Mouse (Mus musculus) cortical plate, adult 2 months (tissue): ENCODE results near the gene Atg16l2. TPM values are rescaled to one million over a fixed set of nuclear protein-coding genes. Genes with fewer than 3 reads are reported as not detected.

Experiments used
- H3K27ac ChIP-seq: fragments of 200-500 bp; 2 replicates; pipeline ENCODE4 v1.5.1; 2012; ENCODE audit warnings: low read length, control low read depth, inconsistent platforms; ENCODE audit not compliant: insufficient read depth
- H3K4me1 ChIP-seq: fragments of 200-500 bp; 2 replicates; pipeline ENCODE4 v1.6.1; 2011; ENCODE audit warnings: low read length; ENCODE audit not compliant: control insufficient read depth, insufficient read depth
- H3K4me3 ChIP-seq: fragments of 200-500 bp; 2 replicates; pipeline ENCODE4 v1.5.1; 2011; ENCODE audit warnings: mild to moderate bottlenecking, low read length, control low read depth; ENCODE audit not compliant: insufficient read depth
- CTCF ChIP-seq: fragments of 200-500 bp; IDR thresholded peaks from 2 replicates; pipeline ENCODE4 v1.5.1; 2011; ENCODE audit warnings: mild to moderate bottlenecking, control low read depth, low read length; ENCODE audit not compliant: insufficient read depth; ENCODE audit errors: extremely low read depth
- POLR2A ChIP-seq: fragments of 200-500 bp; IDR thresholded peaks from 2 replicates; pipeline ENCODE4 v1.6.1; 2011; ENCODE audit warnings: mild to moderate bottlenecking, low read length, control low read depth; ENCODE audit not compliant: insufficient read depth; ENCODE audit errors: extremely low read depth
- polyA plus RNA-seq: library from polyadenylated mRNA; depleted of rRNA; stranded (reverse); fragments of >200 nt; gene quantifications from 2 replicates; pipeline ENCODE4 v1.2.3, GENCODE M21; 2012; rRNA removed

Atg16l2 gene
- 65.1 and 74.5 TPM in 2 replicates for polyA plus RNA-seq

DNA sequence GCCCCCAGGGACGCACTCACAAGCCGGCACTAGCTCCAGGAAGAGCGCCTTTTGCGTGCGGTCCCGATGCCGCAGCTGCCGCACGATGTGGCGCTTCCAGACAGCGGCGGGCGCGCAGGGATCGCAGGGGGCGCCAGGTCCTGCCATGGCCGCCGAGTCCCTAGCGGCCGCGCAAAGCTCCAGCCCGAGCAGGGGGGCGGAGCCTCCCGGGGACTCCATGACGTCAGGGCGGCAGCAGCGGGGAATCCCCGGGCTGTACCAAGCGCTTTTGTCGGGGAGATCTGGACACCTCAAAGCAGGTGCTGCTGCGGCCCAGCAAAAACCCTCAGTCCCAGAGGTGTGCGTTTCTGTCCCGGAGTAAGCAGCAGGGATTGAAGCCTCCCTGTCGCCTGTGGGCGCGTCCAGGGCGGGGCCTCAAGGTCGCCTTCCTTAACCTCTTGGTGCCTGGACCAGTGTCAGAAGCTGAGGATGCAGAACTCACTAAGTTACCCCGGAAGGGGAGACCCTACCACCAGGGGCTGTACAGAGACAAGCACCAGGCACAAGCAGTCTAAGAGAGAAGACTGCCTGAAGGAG is at the start of gene Atg16l2:
Gene Atg16l2, minus strand, starts transcription at position 371 of the 576 bp plus-strand sequence.
- TF ChIP-seq POLR2A (peak; percentile 21; the same call in 1 of the 2 replicates), CTCF (no peak)
- Histone ChIP-seq H3K27ac (peak within 1 kb of the TSS; percentile 83), H3K4me1 (peaks cover 2% of the 10 kb centered on the region; the same call in 1 of the 2 replicates), H3K4me3 (peak within 1 kb of the TSS; percentile 80)

DNA sequence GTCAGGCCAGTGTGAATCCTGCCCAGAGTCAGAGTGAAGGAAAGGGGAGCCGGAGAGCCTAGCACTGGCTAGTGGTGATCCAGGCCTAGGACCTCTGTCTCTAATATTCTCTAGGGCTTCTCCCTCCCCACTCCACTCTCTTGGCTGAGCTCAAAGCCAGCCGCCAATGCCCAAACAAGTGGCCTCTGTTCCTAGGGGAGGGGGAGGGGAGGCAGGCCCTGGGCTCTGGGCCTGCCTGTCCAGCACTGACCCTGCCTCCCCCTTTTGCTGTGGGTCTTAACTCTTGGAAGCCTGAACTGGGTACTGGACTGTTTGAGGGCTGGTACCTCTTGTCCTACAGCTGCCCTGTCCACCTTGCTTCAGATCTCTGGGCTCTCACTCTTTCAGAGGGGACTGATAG is 47.8 kb upstream of the Atg16l2 start:
- H3K4me3 ChIP-seq, result peak overlapping the region; percentile 36; the same call in 1 of the 2 replicates
- H3K27ac ChIP-seq, result peak overlapping the region; percentile 88
- TF ChIP-seq CTCF (no peak), POLR2A (peak; percentile 60; the same call in 1 of the 2 replicates)
- 0 out of 2 replicates have a peak, but pooled peaks cover 2% of the 10 kb centered on the region for H3K4me1 ChIP-seq

- Histone ChIP-seq H3K27ac (no peak overlapping the region), H3K4me1 (0 out of 2 replicates have a peak, but pooled peaks cover 2% of the 10 kb centered on the region), H3K4me3 (peak overlapping the region; percentile 36)
- TF ChIP-seq CTCF (no peak), POLR2A (no peak)
Observed at GRCm38 (mm10) chr7:101348312-101348711, 46.3 kb upstream of the Atg16l2 start.

- Histone ChIP-seq H3K27ac (no peak within 1 kb of the TSS), H3K4me1 (0 out of 2 replicates have a peak, but pooled peaks cover 2% of the 10 kb centered on the region), H3K4me3 (peak within 1 kb of the TSS; percentile 36)
- TF ChIP-seq CTCF, result no peak
- TF ChIP-seq POLR2A, result no peak
Observed at GRCm38 (mm10) chr7:101347767-101348270, 45.8 kb upstream of the Atg16l2 start, which contains the start of gene Arap1. Gene Arap1, plus strand, starts transcription at chr7:101348067.

DNA sequence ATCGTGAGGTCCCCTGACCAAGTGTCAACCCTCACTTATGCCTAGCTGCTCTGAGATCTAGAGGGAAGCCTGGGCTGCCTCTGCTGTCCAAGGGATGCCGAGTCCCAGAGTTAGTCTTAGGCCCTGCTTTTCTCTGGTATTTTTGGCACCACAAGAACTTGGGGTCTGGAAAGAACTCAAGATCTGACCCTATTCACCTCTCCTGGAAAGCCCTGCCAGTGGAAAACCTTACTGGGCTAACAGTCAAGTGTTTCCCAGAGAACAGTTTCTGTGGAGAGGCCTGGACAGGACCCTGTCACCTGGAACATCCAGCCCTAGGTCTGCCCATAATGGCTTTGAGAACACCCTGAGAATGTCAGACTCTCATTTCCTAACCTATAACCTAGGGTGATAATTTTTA is 44.9 kb upstream of the Atg16l2 start:
- H3K4me3 ChIP-seq, result no peak overlapping the region
- H3K27ac ChIP-seq, result no peak overlapping the region
- 0 out of 2 replicates have a peak, but pooled peaks cover 2% of the 10 kb centered on the region for H3K4me1 ChIP-seq
- TF ChIP-seq POLR2A (no peak), CTCF (no peak)

GRCm38 (mm10) chr7:101344892-101345291 is 42.8 kb upstream of the Atg16l2 start:
- TF ChIP-seq POLR2A, result no peak
- no peak for TF ChIP-seq CTCF
- 0 out of 2 replicates have a peak, but pooled peaks cover 2% of the 10 kb centered on the region for H3K4me1 ChIP-seq
- H3K4me3 ChIP-seq, result no peak overlapping the region
- H3K27ac ChIP-seq, result no peak overlapping the region

- no peak for TF ChIP-seq POLR2A
- TF ChIP-seq CTCF, result no peak
- H3K27ac ChIP-seq, result no peak overlapping the region
- H3K4me1 ChIP-seq, result 0 out of 2 replicates have a peak, but pooled peaks cover 2% of the 10 kb centered on the region
- no peak overlapping the region for H3K4me3 ChIP-seq
Observed at GRCm38 (mm10) chr7:101343135-101343534, 41.1 kb upstream of the Atg16l2 start.

GRCm38 (mm10) chr7:101341405-101341804 is 39.4 kb upstream of the Atg16l2 start:
- no peak for TF ChIP-seq CTCF
- TF ChIP-seq POLR2A, result no peak

DNA sequence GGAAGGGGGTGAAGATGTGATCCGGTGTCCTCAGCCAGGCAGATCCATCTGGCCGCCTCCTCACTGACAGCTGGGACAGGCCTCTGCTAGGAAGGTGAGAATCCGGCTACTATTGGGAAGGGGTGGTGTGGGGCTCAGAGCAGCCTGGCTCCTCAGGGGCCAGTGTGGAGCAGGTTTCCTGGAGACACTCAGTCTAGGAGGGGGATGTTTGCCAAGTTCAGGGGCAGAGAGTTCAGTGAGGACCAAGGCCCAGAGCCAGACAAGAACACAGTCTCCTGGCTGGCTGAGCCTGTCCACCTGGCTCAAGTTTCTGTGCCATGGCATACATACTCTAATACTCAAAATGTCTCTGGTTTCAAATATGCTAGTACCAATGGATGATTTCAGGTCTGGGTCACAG is 35.4 kb upstream of the Atg16l2 start:
- TF ChIP-seq POLR2A (no peak), CTCF (no peak)
- Histone ChIP-seq H3K27ac (no peak overlapping the region), H3K4me1 (no peaks in the 10 kb centered on the region), H3K4me3 (no peak overlapping the region)

More at GRCm38 (mm10) chr7:101341405-101341804, 39.4 kb upstream of the Atg16l2 start:
- Histone ChIP-seq H3K27ac (no peak overlapping the region), H3K4me3 (no peak overlapping the region), H3K4me1 (no peaks in the 10 kb centered on the region)

DNA sequence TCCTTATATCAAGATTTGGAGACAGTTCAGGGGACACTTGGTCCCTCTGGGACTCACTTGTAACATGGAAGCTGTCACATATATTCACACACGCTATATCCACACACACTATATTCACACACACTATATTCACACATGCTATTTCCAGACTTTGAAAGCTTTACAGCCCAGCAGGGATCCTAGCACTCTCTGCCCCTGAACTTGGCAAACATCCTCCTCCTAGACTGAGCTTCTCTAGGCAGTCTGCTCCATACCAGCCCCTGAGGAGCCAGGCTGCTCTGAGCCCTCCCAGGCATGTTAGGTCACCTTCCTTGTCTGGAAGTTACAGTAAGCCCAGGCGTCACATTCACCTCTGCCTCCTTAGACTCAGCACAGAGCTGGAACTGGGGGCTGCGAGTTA is 34.6 kb upstream of the Atg16l2 start:
- TF ChIP-seq POLR2A, result no peak
- no peak for TF ChIP-seq CTCF
- H3K27ac ChIP-seq, result no peak overlapping the region
- no peak overlapping the region for H3K4me3 ChIP-seq
- no peaks in the 10 kb centered on the region for H3K4me1 ChIP-seq
